Mouse (Mus musculus): ENCODE measurements around the gene Kcnq1. TPM values are rescaled to one million over a fixed set of nuclear protein-coding genes. Genes with fewer than 3 reads are reported as not detected.

Gene Kcnq1
- polyA plus RNA-seq, 1 experiment from 2014 or later = 17.8 TPM

- 33% methylated on average over 10 of the region's 10 CpGs for WGBS
- ATAC-seq (ENCODE audit: low FRiP score, low TSS enrichment) (peak; percentile 55), DNase-seq (ENCODE audit: low spot score) (peak; percentile 90)
- H3K4me2 ChIP-seq (replicated peaks; ENCODE audit: low read depth) = peak overlapping the region; percentile 49; the same call in 1 of the 2 replicates
- H3K36me3 ChIP-seq (ENCODE audit: control insufficient read depth, insufficient read depth, low read length) = no peaks in the 10 kb centered on the region
- H3K9me3 ChIP-seq (ENCODE audit: control insufficient read depth, low read length) = no peaks in the 10 kb centered on the region
- no peak for TF ChIP-seq CTCF (IDR thresholded peaks at IDR 0.05; ENCODE audit: low read depth)
- no peak for TF ChIP-seq EP300 (optimal IDR thresholded peaks at IDR 0.05)
- no peak overlapping the region for H3K4me3 ChIP-seq (ENCODE audit: low read depth, low read length)
- H3K9ac ChIP-seq (ENCODE audit: low read length) = no peak overlapping the region
- peak overlapping the region; percentile 86; the same call in 1 of the 2 replicates for H3K27ac ChIP-seq (replicated peaks)
- 0 out of 2 replicates have a peak, but pooled peaks cover 4% of the 10 kb centered on the region for H3K4me1 ChIP-seq (replicated peaks; ENCODE audit: control insufficient read depth, insufficient read depth)
- no peaks in the 10 kb centered on the region for H3K27me3 ChIP-seq (ENCODE audit: control insufficient read depth, insufficient read depth, low read length)
Measured at GRCm38 (mm10) chr7:143474811-143475210, 368.6 kb downstream of the Kcnq1 start.

- Histone ChIP-seq H3K27me3 (ENCODE audit: control insufficient read depth, insufficient read depth, low read length) (no peaks in the 10 kb centered on the region), H3K9ac (ENCODE audit: low read length) (no peak overlapping the region), H3K36me3 (ENCODE audit: control insufficient read depth, insufficient read depth, low read length) (no peaks in the 10 kb centered on the region), H3K27ac (replicated peaks) (peak overlapping the region; percentile 31; the same call in 1 of the 2 replicates), H3K4me1 (replicated peaks; ENCODE audit: control insufficient read depth, insufficient read depth) (0 out of 2 replicates have a peak, but pooled peaks cover 4% of the 10 kb centered on the region), H3K9me3 (ENCODE audit: control insufficient read depth, low read length) (no peaks in the 10 kb centered on the region), H3K4me3 (ENCODE audit: low read depth, low read length) (no peak overlapping the region), H3K4me2 (replicated peaks; ENCODE audit: low read depth) (no peak overlapping the region)
- TF ChIP-seq EP300 (optimal IDR thresholded peaks at IDR 0.05) (no peak), CTCF (IDR thresholded peaks at IDR 0.05; ENCODE audit: low read depth) (no peak)
- 52% methylated on average over 11 of the region's 11 CpGs for WGBS
- DNase-seq (ENCODE audit: low spot score) = peak; percentile 84
- peak; percentile 72 for ATAC-seq (ENCODE audit: low FRiP score, low TSS enrichment)
Measured at GRCm38 (mm10) chr7:143475876-143476275, 369.7 kb downstream of the Kcnq1 start.

Other genes starting within 250 kb of the Kcnq1 start
- 0.76 and 1.2 TPM in 2 replicates for gene Th, start 175.2 kb upstream of the Kcnq1 start, polyA plus RNA-seq (2015; fragmentation: Nextera tagmentation; extraction: Ambion mirVana)
- gene Ascl2, start 137.1 kb upstream of the Kcnq1 start, polyA plus RNA-seq (2015; fragmentation: Nextera tagmentation; extraction: Ambion mirVana) = 4.3 and 4.5 TPM in 2 replicates
- 0.61 and 0.98 TPM in 2 replicates for gene Tspan32, start 101.3 kb upstream of the Kcnq1 start, polyA plus RNA-seq (2015; fragmentation: Nextera tagmentation; extraction: Ambion mirVana)
- gene Cd81, start 53.6 kb upstream of the Kcnq1 start, polyA plus RNA-seq (2015; fragmentation: Nextera tagmentation; extraction: Ambion mirVana) = 372 and 381 TPM in 2 replicates
- 44.7 and 46.9 TPM in 2 replicates for gene Tssc4, start 37.1 kb upstream of the Kcnq1 start, polyA plus RNA-seq (2015; fragmentation: Nextera tagmentation; extraction: Ambion mirVana)
- gene Trpm5, start 11.7 kb upstream of the Kcnq1 start, polyA plus RNA-seq (2015; fragmentation: Nextera tagmentation; extraction: Ambion mirVana) = 2.0 and 3.3 TPM in 2 replicates